Mouse (Mus musculus) liver, postnatal 0 days (tissue): ENCODE measurements around the gene Hist1h4k. TPM values are rescaled to one million over a fixed set of nuclear protein-coding genes. Genes with fewer than 3 reads are reported as not detected.
"Not testable (repeated sequence)": the region's sequence is repeated elsewhere in the genome, so short reads cannot be mapped to it uniquely, and the experiment has no call there.

Source experiments
- ATAC-seq: fragments of 200-750 bp; cut with Nextera tagmentation; 2 replicates; pipeline ENCODE4 v1.8.0; 2017; ENCODE audit warnings: mild to moderate bottlenecking, moderate library complexity
- DNase-seq: peaks from one replicate; pipeline ENCODE4 v3.0.0-alpha.2; 2016
- H3K27ac ChIP-seq: fragments of 300-500 bp; sonication (generic); 2 replicates; pipeline ENCODE4 v1.5.1; 2014; ENCODE audit warnings: antibody characterized with exemption, moderate library complexity, mild to moderate bottlenecking, low read depth
- H3K27me3 ChIP-seq: fragments of 300-500 bp; sonication (generic); 2 replicates; pipeline ENCODE4 v1.6.1; 2014; ENCODE audit warnings: low read length, control low read depth, mixed read lengths; ENCODE audit not compliant: insufficient read depth
- H3K36me3 ChIP-seq: fragments of 300-500 bp; sonication (generic); replicated peaks from 2 replicates; pipeline ENCODE4 v1.6.1; 2014; ENCODE audit warnings: mild to moderate bottlenecking, control low read depth, low read length, moderate library complexity, mixed read lengths; ENCODE audit not compliant: insufficient read depth
- H3K4me1 ChIP-seq: fragments of 300-500 bp; sonication (generic); 2 replicates; pipeline ENCODE4 v1.6.1; 2014; ENCODE audit warnings: antibody characterized with exemption, mild to moderate bottlenecking, control low read depth; ENCODE audit not compliant: insufficient read depth
- H3K4me2 ChIP-seq: fragments of 300-500 bp; sonication (generic); 2 replicates; pipeline ENCODE4 v1.6.1; 2014; ENCODE audit warnings: low read depth, mild to moderate bottlenecking, low read length, moderate library complexity, mixed read lengths
- H3K4me3 ChIP-seq: fragments of 300-500 bp; sonication (generic); 2 replicates; pipeline ENCODE4 v1.5.1; 2014; ENCODE audit warnings: low read depth, low read length
- H3K9ac ChIP-seq: fragments of 300-500 bp; sonication (generic); replicated peaks from 2 replicates; pipeline ENCODE4 v1.6.1; 2014; ENCODE audit warnings: mild to moderate bottlenecking, moderate library complexity
- H3K9me3 ChIP-seq: fragments of 300-500 bp; sonication (generic); 2 replicates; pipeline ENCODE4 v1.6.1; 2016; ENCODE audit warnings: mild to moderate bottlenecking, control low read depth, low read length, mixed read lengths
- CTCF ChIP-seq: sonication (generic); IDR thresholded peaks from 2 replicates; pipeline ENCODE4 v1.5.1; 2016; ENCODE audit warnings: antibody characterized with exemption, low read depth
- EP300 ChIP-seq: IDR thresholded peaks from 2 replicates; pipeline ENCODE4 v1.6.1; 2016; ENCODE audit warnings: antibody characterized with exemption, low read depth, mild to moderate bottlenecking
- WGBS: fragments of 180-500 bp; shearing (Covaris S2); extraction: QIAGEN DNeasy Blood & Tissue Kit; methylation state at CpG from one replicate; pipeline ENCODE4 v1.1.7; 2014; ENCODE audit not compliant: insufficient replicate concordance; 5-methylcytosine and 5-hydroxymethylcytosine counted together
- polyA plus RNA-seq: library from polyadenylated mRNA; unstranded; fragments of >200 nt; fragmentation: Nextera tagmentation; extraction: Ambion mirVana; gene quantifications from 2 replicates; pipeline ENCODE4 v1.2.1, GENCODE M21; 2015

Gene Hist1h4k
- 2.4 and 3.6 TPM in 2 replicates for polyA plus RNA-seq

DNA sequence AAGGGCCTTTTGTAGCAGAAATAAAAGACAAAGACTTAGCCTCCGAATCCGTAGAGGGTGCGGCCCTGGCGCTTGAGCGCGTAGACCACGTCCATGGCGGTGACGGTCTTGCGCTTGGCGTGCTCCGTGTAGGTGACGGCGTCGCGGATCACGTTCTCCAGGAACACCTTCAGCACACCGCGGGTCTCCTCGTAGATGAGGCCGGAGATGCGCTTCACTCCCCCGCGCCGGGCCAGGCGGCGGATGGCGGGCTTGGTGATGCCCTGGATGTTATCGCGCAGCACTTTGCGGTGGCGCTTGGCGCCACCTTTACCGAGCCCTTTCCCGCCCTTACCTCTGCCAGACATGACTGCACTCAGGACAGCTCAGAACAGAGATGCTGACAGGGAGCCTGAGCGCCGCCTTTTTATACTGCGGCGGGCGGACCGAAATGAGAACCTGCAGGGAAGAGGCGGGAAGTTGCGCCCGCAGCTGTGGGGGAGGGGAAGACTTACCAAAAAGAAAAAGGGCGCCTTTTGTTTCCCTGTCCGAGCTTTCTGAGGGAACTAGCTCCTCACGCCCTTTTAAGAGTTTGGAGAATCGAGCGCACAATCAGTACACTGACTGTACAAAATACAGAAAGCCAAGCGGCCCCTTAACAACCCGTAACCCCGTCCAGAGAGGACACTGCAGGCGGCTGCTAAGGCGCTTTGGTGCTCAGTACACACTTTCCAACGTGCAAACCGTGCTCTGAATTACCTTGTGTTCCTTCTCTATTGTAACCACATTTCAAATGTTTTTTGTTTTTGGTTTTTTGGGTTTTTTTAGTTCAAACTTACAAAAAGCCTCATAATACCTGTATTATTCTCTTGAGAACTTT lies at the start of gene Hist1h4k:
Hist1h4k (minus strand) TSS at position 347 of the 859 bp plus-strand sequence.
- peaks cover 19% of the 10 kb centered on the region for H3K4me1 ChIP-seq
- DNase-seq (peak; percentile 93), ATAC-seq (peak; percentile 54)
- under 1% methylated on average over 41 of the region's 56 CpGs for WGBS
- H3K4me2 ChIP-seq = peak within 1 kb of the TSS; percentile 70
- not testable (repeated sequence) for H3K27me3 ChIP-seq, H3K9me3 ChIP-seq, H3K36me3 ChIP-seq
- H3K9ac ChIP-seq = peak within 1 kb of the TSS; percentile 78
- H3K4me3 ChIP-seq = peak within 1 kb of the TSS; percentile 56
- TF ChIP-seq EP300 = peak; percentile 90
- peak within 1 kb of the TSS; percentile 98 for H3K27ac ChIP-seq

- H3K9ac ChIP-seq, H3K4me1 ChIP-seq, H3K27me3 ChIP-seq, ATAC-seq, H3K27ac ChIP-seq, H3K4me2 ChIP-seq, DNase-seq, H3K4me3 ChIP-seq, H3K36me3 ChIP-seq, H3K9me3 ChIP-seq: not testable (repeated sequence)
Observed at GRCm38 (mm10) chr13:21797163-21797562, 46.9 kb upstream of the Hist1h4k start.

DNA sequence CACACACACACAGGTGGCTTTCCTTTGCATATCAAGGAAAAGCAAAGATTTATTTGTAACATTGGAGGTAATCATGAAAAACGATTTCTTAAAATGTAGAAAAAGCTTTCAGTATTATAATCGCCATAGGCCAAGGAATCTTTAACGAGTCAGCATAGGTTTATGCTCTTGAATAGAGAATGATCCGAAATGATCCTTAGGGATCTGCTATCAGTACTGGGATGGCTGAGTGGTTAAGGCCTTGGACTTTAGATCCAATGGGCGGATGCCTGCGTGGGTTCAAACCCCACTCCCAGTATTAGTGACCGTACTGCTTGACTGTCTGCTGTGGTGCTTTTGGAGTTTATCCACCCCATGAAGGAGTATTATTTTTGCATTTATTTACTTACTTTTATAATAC lies 45.3 kb upstream of the Hist1h4k start:
- H3K4me3 ChIP-seq = no peak overlapping the region
- no peaks in the 10 kb centered on the region for H3K27me3 ChIP-seq
- TF ChIP-seq EP300 = no peak
- no peak for TF ChIP-seq CTCF
- no peak overlapping the region for H3K27ac ChIP-seq
- DNase-seq = no peak
- peaks cover 5% of the 10 kb centered on the region for H3K4me1 ChIP-seq
- H3K4me2 ChIP-seq = no peak overlapping the region
- H3K9me3 ChIP-seq = no peaks in the 10 kb centered on the region
- H3K9ac ChIP-seq = no peak overlapping the region
- 87% methylated on average over 7 of the region's 7 CpGs for WGBS
- no peaks in the 10 kb centered on the region for H3K36me3 ChIP-seq
- ATAC-seq = no peak

DNA sequence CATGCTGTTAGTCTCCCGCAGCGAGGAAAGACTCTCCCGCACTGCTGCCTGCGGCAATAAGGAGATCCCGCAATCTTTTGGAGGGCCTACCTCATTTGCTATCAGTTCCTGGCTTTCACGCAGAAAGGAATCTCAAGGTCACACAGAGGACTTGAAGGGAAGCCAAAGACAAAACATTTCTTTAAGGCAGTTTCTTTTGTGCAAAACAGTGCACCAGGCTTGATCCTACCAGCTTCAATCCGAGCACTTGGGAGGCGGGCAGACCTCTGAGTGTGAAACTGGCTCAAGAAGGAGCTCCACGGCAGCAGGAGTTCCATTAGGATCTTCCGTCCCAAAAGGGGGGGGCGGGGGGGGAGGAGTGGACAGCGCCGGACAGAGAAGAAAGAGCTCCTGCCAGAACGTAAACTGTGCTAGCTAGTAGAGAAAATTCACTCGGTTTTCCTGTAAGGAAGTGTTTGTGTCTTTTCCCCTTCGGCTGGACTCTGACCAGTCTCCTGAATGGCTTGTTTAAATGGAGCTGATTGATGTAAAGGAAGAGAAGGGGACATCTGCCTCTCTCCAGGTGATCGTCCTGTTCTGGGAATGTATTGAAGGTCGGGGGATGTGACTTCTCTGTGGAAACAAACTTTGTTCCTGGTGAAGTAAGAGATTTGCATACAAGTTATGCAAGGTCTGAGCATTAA lies 40.4 kb upstream of the Hist1h4k start:
- H3K9ac ChIP-seq = peak overlapping the region; percentile 44; the same call in 1 of the 2 replicates
- 32% methylated on average over 17 of the region's 18 CpGs for WGBS
- H3K27me3 ChIP-seq = no peaks in the 10 kb centered on the region
- ATAC-seq = no peak
- no peak overlapping the region for H3K27ac ChIP-seq
- DNase-seq = no peak
- no peaks in the 10 kb centered on the region for H3K9me3 ChIP-seq
- peaks cover 14% of the 10 kb centered on the region for H3K4me1 ChIP-seq
- no peaks in the 10 kb centered on the region for H3K36me3 ChIP-seq
- peak overlapping the region; percentile 54 for H3K4me2 ChIP-seq
- H3K4me3 ChIP-seq = no peak overlapping the region
- TF ChIP-seq CTCF = no peak
- TF ChIP-seq EP300 = no peak

DNA sequence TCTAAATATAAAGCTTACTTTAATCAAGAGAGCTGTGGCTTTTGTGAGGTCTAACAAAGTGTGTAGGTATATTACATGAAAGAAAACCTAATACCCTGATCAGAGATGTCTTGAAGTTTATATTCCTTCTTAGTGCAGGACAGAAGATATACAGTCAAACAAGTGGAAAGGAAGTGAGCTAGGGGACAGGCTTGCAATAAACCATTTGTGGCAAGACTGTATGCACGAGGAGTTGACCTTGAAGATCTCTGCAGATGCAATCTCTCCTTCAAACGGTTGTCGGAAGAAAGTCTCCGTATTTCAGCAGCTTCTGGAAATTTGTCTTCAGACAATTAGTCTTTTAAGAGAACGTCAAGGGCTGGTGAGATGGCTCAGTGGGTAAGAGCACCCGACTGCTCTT lies 39.6 kb upstream of the Hist1h4k start:
- no peak for DNase-seq
- Histone ChIP-seq H3K4me2 (no peak overlapping the region), H3K27ac (no peak overlapping the region), H3K27me3 (no peaks in the 10 kb centered on the region), H3K4me3 (no peak overlapping the region), H3K9ac (no peak overlapping the region), H3K36me3 (no peaks in the 10 kb centered on the region), H3K9me3 (no peaks in the 10 kb centered on the region), H3K4me1 (peaks cover 15% of the 10 kb centered on the region)
- ATAC-seq = no peak
- 54% methylated on average over 6 of the region's 6 CpGs for WGBS
- no peak for TF ChIP-seq EP300
- TF ChIP-seq CTCF = no peak

DNA sequence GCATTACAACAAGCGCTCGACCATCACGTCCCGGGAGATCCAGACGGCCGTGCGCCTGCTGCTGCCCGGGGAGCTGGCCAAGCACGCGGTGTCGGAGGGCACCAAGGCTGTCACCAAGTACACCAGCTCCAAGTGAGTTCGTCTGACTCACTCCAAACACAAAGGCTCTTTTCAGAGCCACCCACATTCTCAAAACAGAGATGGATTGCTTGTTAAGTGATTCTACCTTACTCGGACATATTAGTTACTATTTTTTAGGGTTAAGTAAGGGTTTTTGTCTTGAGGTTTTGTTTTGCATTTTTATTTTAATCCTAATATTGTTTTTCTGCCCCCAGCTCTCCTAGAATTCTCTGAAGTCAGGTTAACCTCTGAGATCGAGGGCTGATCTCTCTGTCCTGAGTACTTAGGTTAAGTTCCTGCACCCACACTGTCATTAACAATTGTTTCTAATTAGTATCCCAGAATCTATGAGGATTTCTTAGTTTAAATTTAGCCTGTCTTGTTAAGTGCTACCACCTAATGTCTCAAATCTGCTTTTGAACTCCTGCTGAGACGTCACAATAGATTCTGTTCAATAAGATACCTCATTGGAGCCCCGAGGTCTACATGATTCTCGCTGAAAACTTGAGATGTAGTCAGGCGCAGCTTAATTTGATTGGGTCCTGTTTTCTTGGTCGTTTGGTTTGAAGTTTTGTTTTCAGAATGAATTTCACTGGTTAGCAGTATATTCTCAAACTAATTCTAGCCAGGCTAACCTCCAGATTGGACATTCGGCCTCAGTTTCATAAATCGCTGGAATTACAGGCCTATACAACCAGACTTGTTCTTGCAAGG lies 37.7 kb upstream of the Hist1h4k start:
- peak overlapping the region; percentile 68 for H3K4me2 ChIP-seq
- peak overlapping the region; percentile 91 for H3K27ac ChIP-seq
- DNase-seq = no peak
- H3K9ac ChIP-seq = peak overlapping the region; percentile 69
- H3K27me3 ChIP-seq = no peaks in the 10 kb centered on the region
- TF ChIP-seq CTCF = no peak
- TF ChIP-seq EP300 = no peak
- no peaks in the 10 kb centered on the region for H3K36me3 ChIP-seq
- peak overlapping the region; percentile 45 for H3K4me3 ChIP-seq
- ATAC-seq = peak; percentile 22
- no peaks in the 10 kb centered on the region for H3K9me3 ChIP-seq
- peaks cover 23% of the 10 kb centered on the region for H3K4me1 ChIP-seq
- 30% methylated on average over 13 of the region's 21 CpGs for WGBS
